Mouse (Mus musculus): ENCODE results near the gene Zmiz1. TPM values are rescaled to one million over a fixed set of nuclear protein-coding genes. Genes with fewer than 3 reads are reported as not detected.

Gene Zmiz1
- total and polyA plus RNA-seq, 3 experiments = 3.7 to 45.8 (median 11.1) TPM

DNA sequence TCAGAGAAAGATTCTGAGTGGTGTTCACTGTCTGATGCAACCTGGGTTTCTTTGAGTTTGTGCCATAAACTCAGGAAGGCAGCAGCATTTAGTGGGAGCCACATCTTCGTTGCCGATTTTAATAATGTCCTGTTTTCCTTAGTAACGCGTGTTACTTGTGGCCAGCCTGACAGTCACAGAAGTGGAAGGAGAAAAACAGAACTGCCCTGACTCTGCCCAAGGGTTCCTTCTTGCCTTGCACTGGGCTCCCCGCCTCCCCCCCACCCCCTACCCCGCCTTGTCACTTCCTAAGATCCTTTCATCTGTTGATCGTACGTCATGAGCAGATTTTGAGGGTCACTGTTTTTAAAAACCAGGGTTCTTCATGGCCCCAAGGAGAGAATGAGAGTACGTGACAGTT lies 88.9 kb downstream of the Zmiz1 start:
- Histone ChIP-seq H3K79me2 (replicated peaks; ENCODE audit: control insufficient read depth, extremely low read depth, insufficient read depth, poor library complexity, severe bottlenecking) (no peaks in the 10 kb centered on the region), H3K4me2 (ENCODE audit: insufficient read depth, low read depth, poor library complexity, severe bottlenecking) (no peak overlapping the region), H3K9me3 (replicated peaks; ENCODE audit: low read length) (no peaks in the 10 kb centered on the region), H3K9ac (ENCODE audit: insufficient read depth, low read depth) (no peak overlapping the region), H3K4me1 (ENCODE audit: control insufficient read depth in 1 of 2, insufficient read depth in 2 of 2) (peaks cover 0 to 69% of the 10 kb centered on the region in 2 experiments; a peak in 2 of 4 replicates), H3K27ac (ENCODE audit: insufficient read depth, low read depth) (no peak overlapping the region), H3K27me3 (replicated peaks) (no peaks in the 10 kb centered on the region), H3K36me3 (replicated peaks in 1 of 2; ENCODE audit: control insufficient read depth in 1 of 2, insufficient read depth in 1 of 2, low read length in 1 of 2) (peaks cover 33 to 69% of the 10 kb centered on the region in 2 experiments), H3K4me3 (replicated peaks in 1 of 3; ENCODE audit: low read depth in 2 of 3, low read length in 2 of 3, poor library complexity in 1 of 3) (no peak overlapping the region)
- dilution Hi-C loops (cut with MboI; ENCODE audit: extremely low pct_ligation_motif_present, extremely low pct_unique_long_range_greater_than_20kb, low sequenced_read_pairs) = no loop called here
- DNase-seq (ENCODE audit: extremely low read depth) = no peak
- in situ Hi-C loops (cut with MboI; ENCODE audit: low pct_ligation_motif_present, low pct_unique_long_range_greater_than_20kb, low sequenced_read_pairs) = no loop called here
- TF ChIP-seq CHD2 (IDR thresholded peaks at IDR 0.05; ENCODE audit: low read length) = no peak
- TF ChIP-seq GABPA (IDR thresholded peaks at IDR 0.05; ENCODE audit: insufficient replicate concordance, low read depth, low read length) = no peak
- no peak for TF ChIP-seq SIN3A (IDR thresholded peaks at IDR 0.05; ENCODE audit: low read length)
- TF ChIP-seq ZMIZ1 (IDR thresholded peaks at IDR 0.05; ENCODE audit: low read depth, low read length) = no peak
- TF ChIP-seq NRF1 (IDR thresholded peaks at IDR 0.05; ENCODE audit: low read depth, low read length) = no peak
- TF ChIP-seq POLR2A (IDR thresholded peaks at IDR 0.05; ENCODE audit: low read depth, low read length) = no peak
- no peak for TF ChIP-seq MAFK (IDR thresholded peaks at IDR 0.05; ENCODE audit: insufficient replicate concordance, low read length)
- no peak for TF ChIP-seq JUN (IDR thresholded peaks at IDR 0.05; ENCODE audit: insufficient read depth, low read depth, low read length)
- no peak for TF ChIP-seq SMC3 (IDR thresholded peaks at IDR 0.05; ENCODE audit: low read depth, low read length)
- TF ChIP-seq IRF4 (IDR thresholded peaks at IDR 0.05; ENCODE audit: low read depth, low read length) = no peak

DNA sequence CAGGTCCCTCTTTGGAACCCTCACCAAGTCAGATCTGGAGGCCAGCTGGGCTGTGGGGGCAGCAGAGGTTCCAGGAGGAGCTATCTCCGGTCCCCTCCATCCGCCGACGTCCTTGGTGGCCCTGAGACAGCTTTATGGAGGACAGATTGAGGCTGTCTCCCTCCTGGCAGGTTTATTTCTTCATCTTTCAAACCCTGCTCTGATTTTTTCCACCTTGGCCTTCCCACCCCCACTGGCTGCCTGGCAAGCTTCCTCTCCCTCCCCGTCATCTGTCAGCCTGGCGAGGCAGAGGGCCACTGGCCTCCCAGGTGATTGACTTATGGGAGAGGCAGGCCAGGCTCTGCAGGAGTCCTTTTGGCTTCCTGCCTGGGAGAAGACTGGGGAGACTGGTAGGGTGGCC lies 89.7 kb downstream of the Zmiz1 start:
- Histone ChIP-seq H3K4me3 (replicated peaks in 1 of 3; ENCODE audit: low read depth in 2 of 3, low read length in 2 of 3, poor library complexity in 1 of 3) (no peak overlapping the region), H3K27ac (ENCODE audit: insufficient read depth, low read depth) (no peak overlapping the region), H3K9me3 (replicated peaks; ENCODE audit: low read length) (no peaks in the 10 kb centered on the region), H3K36me3 (replicated peaks in 1 of 2; ENCODE audit: control insufficient read depth in 1 of 2, insufficient read depth in 1 of 2, low read length in 1 of 2) (peaks cover 33 to 69% of the 10 kb centered on the region in 2 experiments), H3K4me2 (ENCODE audit: insufficient read depth, low read depth, poor library complexity, severe bottlenecking) (no peak overlapping the region), H3K4me1 (ENCODE audit: control insufficient read depth in 1 of 2, insufficient read depth in 2 of 2) (peaks cover 0 to 63% of the 10 kb centered on the region in 2 experiments; a peak in 2 of 4 replicates), H3K79me2 (replicated peaks; ENCODE audit: control insufficient read depth, extremely low read depth, insufficient read depth, poor library complexity, severe bottlenecking) (no peaks in the 10 kb centered on the region), H3K9ac (ENCODE audit: insufficient read depth, low read depth) (no peak overlapping the region), H3K27me3 (replicated peaks) (no peaks in the 10 kb centered on the region)
- in situ Hi-C loops (cut with MboI; ENCODE audit: low pct_ligation_motif_present, low pct_unique_long_range_greater_than_20kb, low sequenced_read_pairs) = no loop called here
- dilution Hi-C loops (cut with MboI; ENCODE audit: extremely low pct_ligation_motif_present, extremely low pct_unique_long_range_greater_than_20kb, low sequenced_read_pairs) = no loop called here
- no peak for DNase-seq (ENCODE audit: extremely low read depth)
- TF ChIP-seq SIN3A (IDR thresholded peaks at IDR 0.05; ENCODE audit: low read length) = no peak
- TF ChIP-seq MAZ (IDR thresholded peaks at IDR 0.05; ENCODE audit: low read depth, low read length) = no peak
- TF ChIP-seq MEF2A (IDR thresholded peaks at IDR 0.05; ENCODE audit: borderline replicate concordance, low read depth, low read length) = no peak
- no peak for TF ChIP-seq NELFE (IDR thresholded peaks at IDR 0.05; ENCODE audit: low read depth, low read length)
- TF ChIP-seq RAD21 (IDR thresholded peaks at IDR 0.05; ENCODE audit: low read depth, low read length) = no peak
- TF ChIP-seq MYC (IDR thresholded peaks at IDR 0.05; ENCODE audit: low read depth, low read length) = no peak
- TF ChIP-seq ELF1 (IDR thresholded peaks at IDR 0.05; ENCODE audit: low read depth, low read length) = no peak
- TF ChIP-seq IRF4 (IDR thresholded peaks at IDR 0.05; ENCODE audit: low read depth, low read length) = no peak
- no peak for TF ChIP-seq CTCF (conservative IDR thresholded peaks at IDR 0.05 in 1 of 2, IDR thresholded peaks at IDR 0.05 in 1 of 2; ENCODE audit: low read depth in 2 of 2, low read length in 2 of 2)
- no peak for TF ChIP-seq CHD1 (IDR thresholded peaks at IDR 0.05; ENCODE audit: low read depth, low read length)
- TF ChIP-seq GABPA (IDR thresholded peaks at IDR 0.05; ENCODE audit: insufficient replicate concordance, low read depth, low read length) = no peak
- no peak for TF ChIP-seq MAX (IDR thresholded peaks at IDR 0.05; ENCODE audit: low read length)
- TF ChIP-seq EP300 (IDR thresholded peaks at IDR 0.05; ENCODE audit: low read length) = no peak
- no peak for TF ChIP-seq E2F4 (IDR thresholded peaks at IDR 0.05; ENCODE audit: insufficient replicate concordance, low read depth, low read length)
- TF ChIP-seq MXI1 (IDR thresholded peaks at IDR 0.05; ENCODE audit: low read depth, low read length) = no peak

Measured in CH12.LX (cell line).